Mouse (Mus musculus) liver, postnatal 0 days (tissue): Measurements from ENCODE around the gene Ccdc9. TPM values are rescaled to one million over a fixed set of nuclear protein-coding genes. Genes with fewer than 3 reads are reported as not detected.

Experiments used
- ATAC-seq: fragments of 200-750 bp; cut with Nextera tagmentation; 2 replicates; pipeline ENCODE4 v1.8.0; 2017; ENCODE audit warnings: mild to moderate bottlenecking, moderate library complexity
- DNase-seq: peaks from one replicate; pipeline ENCODE4 v3.0.0-alpha.2; 2016
- H3K27ac ChIP-seq: fragments of 300-500 bp; sonication (generic); 2 replicates; pipeline ENCODE4 v1.5.1; 2014; ENCODE audit warnings: antibody characterized with exemption, moderate library complexity, mild to moderate bottlenecking, low read depth
- H3K27me3 ChIP-seq: fragments of 300-500 bp; sonication (generic); 2 replicates; pipeline ENCODE4 v1.6.1; 2014; ENCODE audit warnings: low read length, control low read depth, mixed read lengths; ENCODE audit not compliant: insufficient read depth
- H3K36me3 ChIP-seq: fragments of 300-500 bp; sonication (generic); replicated peaks from 2 replicates; pipeline ENCODE4 v1.6.1; 2014; ENCODE audit warnings: mild to moderate bottlenecking, control low read depth, low read length, moderate library complexity, mixed read lengths; ENCODE audit not compliant: insufficient read depth
- H3K4me1 ChIP-seq: fragments of 300-500 bp; sonication (generic); 2 replicates; pipeline ENCODE4 v1.6.1; 2014; ENCODE audit warnings: antibody characterized with exemption, mild to moderate bottlenecking, control low read depth; ENCODE audit not compliant: insufficient read depth
- H3K4me2 ChIP-seq: fragments of 300-500 bp; sonication (generic); 2 replicates; pipeline ENCODE4 v1.6.1; 2014; ENCODE audit warnings: low read depth, mild to moderate bottlenecking, low read length, moderate library complexity, mixed read lengths
- H3K4me3 ChIP-seq: fragments of 300-500 bp; sonication (generic); 2 replicates; pipeline ENCODE4 v1.5.1; 2014; ENCODE audit warnings: low read depth, low read length
- H3K9ac ChIP-seq: fragments of 300-500 bp; sonication (generic); replicated peaks from 2 replicates; pipeline ENCODE4 v1.6.1; 2014; ENCODE audit warnings: mild to moderate bottlenecking, moderate library complexity
- H3K9me3 ChIP-seq: fragments of 300-500 bp; sonication (generic); 2 replicates; pipeline ENCODE4 v1.6.1; 2016; ENCODE audit warnings: mild to moderate bottlenecking, control low read depth, low read length, mixed read lengths
- CTCF ChIP-seq: sonication (generic); IDR thresholded peaks from 2 replicates; pipeline ENCODE4 v1.5.1; 2016; ENCODE audit warnings: antibody characterized with exemption, low read depth
- EP300 ChIP-seq: IDR thresholded peaks from 2 replicates; pipeline ENCODE4 v1.6.1; 2016; ENCODE audit warnings: antibody characterized with exemption, low read depth, mild to moderate bottlenecking
- WGBS: fragments of 180-500 bp; shearing (Covaris S2); extraction: QIAGEN DNeasy Blood & Tissue Kit; methylation state at CpG from one replicate; pipeline ENCODE4 v1.1.7; 2014; ENCODE audit not compliant: insufficient replicate concordance; 5-methylcytosine and 5-hydroxymethylcytosine counted together
- polyA plus RNA-seq: library from polyadenylated mRNA; unstranded; fragments of >200 nt; fragmentation: Nextera tagmentation; extraction: Ambion mirVana; gene quantifications from 2 replicates; pipeline ENCODE4 v1.2.1, GENCODE M21; 2015

The Ccdc9 gene
- polyA plus RNA-seq, 1 experiment from 2014 or later, result 5.7 TPM

DNA sequence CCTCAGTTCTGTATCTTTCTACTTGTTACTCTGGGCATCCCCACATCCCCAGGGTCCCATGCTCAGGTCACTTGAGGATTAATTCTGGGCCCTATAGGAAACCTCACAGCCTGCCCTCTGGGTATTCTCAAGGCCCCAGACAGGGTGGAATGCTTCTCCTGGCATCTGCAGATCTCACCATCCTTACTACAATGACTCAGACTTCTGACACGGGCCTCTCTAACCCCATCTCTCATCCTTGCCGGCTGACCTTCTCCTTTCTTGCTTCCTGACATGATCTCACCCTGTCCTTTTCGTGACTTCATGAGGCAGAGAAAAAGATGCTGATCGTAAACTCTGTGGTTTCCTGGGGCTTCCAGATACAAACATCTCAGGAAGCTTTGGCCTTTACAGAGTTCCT, 32.4 kb downstream of the Ccdc9 start:
- H3K4me1 ChIP-seq, result peaks cover 6% of the 10 kb centered on the region; the same call in 1 of the 2 replicates
- WGBS, result 11% methylated on average over 4 of the region's 4 CpGs
- H3K27me3 ChIP-seq, result no peaks in the 10 kb centered on the region
- DNase-seq (no peak), ATAC-seq (peak; percentile 72; the same call in 1 of the 2 replicates)
- H3K27ac ChIP-seq, result peak overlapping the region; percentile 22; the same call in 1 of the 2 replicates
- H3K36me3 ChIP-seq, result no peaks in the 10 kb centered on the region
- H3K9ac ChIP-seq, result no peak overlapping the region
- TF ChIP-seq EP300, result no peak
- no peak for TF ChIP-seq CTCF
- no peaks in the 10 kb centered on the region for H3K9me3 ChIP-seq
- no peak overlapping the region for H3K4me2 ChIP-seq
- no peak overlapping the region for H3K4me3 ChIP-seq

DNA sequence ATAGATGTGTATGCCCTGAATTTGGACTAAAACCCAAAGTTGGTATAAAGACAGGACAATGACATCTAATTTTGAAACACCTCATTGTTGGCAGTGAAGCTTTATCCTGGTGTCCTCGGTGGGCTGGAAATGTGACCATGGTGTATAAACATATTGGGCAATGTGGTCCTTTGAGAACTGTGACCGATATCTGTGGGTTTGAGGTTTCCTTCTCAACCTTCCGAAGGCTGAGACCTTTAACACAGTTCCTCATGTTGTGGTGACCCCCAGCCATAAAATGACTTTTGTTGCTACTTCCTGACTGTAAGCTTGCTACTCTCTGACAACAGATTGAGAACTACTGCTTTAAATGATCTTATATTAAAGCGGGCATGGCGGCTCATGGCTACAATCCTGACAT, 35.9 kb downstream of the Ccdc9 start:
- H3K4me3 ChIP-seq, result no peak overlapping the region
- H3K4me2 ChIP-seq, result peak overlapping the region; percentile 23; the same call in 1 of the 2 replicates
- H3K9ac ChIP-seq, result no peak overlapping the region
- peaks cover 6% of the 10 kb centered on the region; the same call in 1 of the 2 replicates for H3K4me1 ChIP-seq
- H3K27me3 ChIP-seq, result no peaks in the 10 kb centered on the region
- 21% methylated on average over 5 of the region's 5 CpGs for WGBS
- no peak overlapping the region for H3K27ac ChIP-seq
- no peaks in the 10 kb centered on the region for H3K36me3 ChIP-seq
- TF ChIP-seq CTCF, result no peak
- no peak for TF ChIP-seq EP300
- no peak for DNase-seq
- H3K9me3 ChIP-seq, result no peaks in the 10 kb centered on the region
- ATAC-seq, result peak; percentile 19; the same call in 1 of the 2 replicates

- 15% methylated on average over 2 of the region's 4 CpGs for WGBS
- Histone ChIP-seq H3K4me1 (peaks cover 31% of the 10 kb centered on the region), H3K36me3 (no peaks in the 10 kb centered on the region), H3K4me2 (no peak overlapping the region), H3K27ac (peak overlapping the region; percentile 29; the same call in 1 of the 2 replicates), H3K9me3 (no peaks in the 10 kb centered on the region), H3K4me3 (no peak overlapping the region), H3K27me3 (no peaks in the 10 kb centered on the region), H3K9ac (no peak overlapping the region)
- DNase-seq (no peak), ATAC-seq (no peak)
- TF ChIP-seq EP300, result no peak
- TF ChIP-seq CTCF, result peak; percentile 21; the same call in 1 of the 2 replicates
These were observed 40.6 kb downstream of the Ccdc9 start for GRCm38 (mm10) chr7:16245958-16246357.

- peak; percentile 71 for ATAC-seq
- peak within 1 kb of the TSS; percentile 85 for H3K27ac ChIP-seq
- peaks cover 42% of the 10 kb centered on the region for H3K4me1 ChIP-seq
These were observed 42.5 kb downstream of the Ccdc9 start, which contains the start of gene C5ar2 for GRCm38 (mm10) chr7:16244067-16244466. TSS of gene C5ar2 (minus strand) at chr7:16244154.

DNA sequence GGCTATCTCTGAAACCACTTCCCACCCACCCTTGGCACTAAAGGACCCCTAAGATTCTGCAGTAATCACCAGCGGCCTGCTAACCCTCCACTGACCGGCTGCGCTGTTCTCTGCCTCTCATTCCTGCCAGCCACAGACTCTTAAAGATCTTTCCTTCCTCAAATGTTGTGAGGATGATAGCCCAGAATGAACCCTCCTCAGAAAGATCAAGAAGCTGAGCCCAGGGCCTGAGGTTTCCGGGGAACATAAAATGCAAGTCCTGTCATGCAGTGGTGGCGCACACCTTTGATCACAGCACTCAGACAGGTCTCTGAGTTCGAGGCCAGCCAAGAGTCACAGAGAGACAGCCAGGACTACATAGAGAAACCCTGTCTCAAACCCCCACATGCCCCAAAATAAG, 44.4 kb downstream of the Ccdc9 start:
- H3K9me3 ChIP-seq, result no peaks in the 10 kb centered on the region
- no peak overlapping the region; the same call in 1 of the 2 replicates for H3K4me3 ChIP-seq
- DNase-seq (no peak), ATAC-seq (no peak)
- 0 out of 2 replicates have a peak, but pooled peaks cover 2% of the 10 kb centered on the region for H3K36me3 ChIP-seq
- H3K4me1 ChIP-seq, result peaks cover 42% of the 10 kb centered on the region
- TF ChIP-seq CTCF, result no peak
- TF ChIP-seq EP300, result no peak
- no peaks in the 10 kb centered on the region for H3K27me3 ChIP-seq
- peak overlapping the region; percentile 72 for H3K27ac ChIP-seq
- H3K9ac ChIP-seq, result peak overlapping the region; percentile 44
- peak overlapping the region; percentile 48 for H3K4me2 ChIP-seq
- WGBS, result 48% methylated on average over 6 of the region's 6 CpGs

More at GRCm38 (mm10) chr7:16244067-16244466, 42.5 kb downstream of the Ccdc9 start, which contains the start of gene C5ar2:
- Histone ChIP-seq H3K27me3 (no peaks in the 10 kb centered on the region), H3K4me2 (peak within 1 kb of the TSS; percentile 52), H3K4me3 (no peak within 1 kb of the TSS), H3K36me3 (no peaks in the 10 kb centered on the region), H3K9ac (0 out of 2 replicates have a peak within 1 kb of the TSS, but pooled peaks have one; percentile 11), H3K9me3 (no peaks in the 10 kb centered on the region)
- no peak for TF ChIP-seq EP300
- TF ChIP-seq CTCF, result no peak
- 36% methylated on average over 5 of the region's 5 CpGs for WGBS
- DNase-seq, result peak; percentile 62

- H3K9me3 ChIP-seq, result no peaks in the 10 kb centered on the region
- H3K4me2 ChIP-seq, result peak overlapping the region; percentile 48
- no peak for DNase-seq
- 41% methylated on average over 11 of the region's 11 CpGs for WGBS
- no peak for ATAC-seq
- peak overlapping the region; percentile 44 for H3K9ac ChIP-seq
- 0 out of 2 replicates have a peak, but pooled peaks cover 4% of the 10 kb centered on the region for H3K36me3 ChIP-seq
- H3K4me3 ChIP-seq, result no peak overlapping the region; the same call in 1 of the 2 replicates
- TF ChIP-seq CTCF (peak; percentile 46), EP300 (no peak)
- H3K27ac ChIP-seq, result peak overlapping the region; percentile 72
- H3K4me1 ChIP-seq, result peaks cover 42% of the 10 kb centered on the region
- no peaks in the 10 kb centered on the region for H3K27me3 ChIP-seq
These were observed 44.8 kb downstream of the Ccdc9 start for GRCm38 (mm10) chr7:16241787-16242186.
